15 mouse cellular contexts compared by ENCODE assay signal in the genomic region with DNA sequence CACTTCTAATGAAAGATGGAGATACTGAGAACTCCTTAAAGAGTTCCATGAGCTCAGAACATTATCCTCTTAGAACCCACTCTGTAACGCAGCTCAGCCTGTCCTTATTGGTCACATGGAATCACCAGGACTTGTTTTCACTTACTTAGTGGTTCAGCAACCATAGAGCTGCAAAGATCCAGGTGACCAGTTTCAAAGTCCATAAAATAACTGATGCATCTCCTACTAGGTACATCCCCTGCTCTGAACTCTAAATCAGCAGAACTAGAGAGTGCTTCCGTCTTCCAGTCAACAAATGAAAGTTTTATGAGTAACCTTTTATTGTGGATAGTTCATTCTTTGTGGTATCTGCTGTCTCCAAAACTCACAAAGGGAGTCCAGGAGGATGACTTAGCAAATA.
"Had no signal": no experiment of that assay in that cellular context is flagged by ENCODE, and none has a peak within 500 bp of the region (broad histone marks: within the 10 kb centered on the region; RNA-seq: fewer than 3 reads in every experiment).

No protein-coding gene starts in this region.

- H3K36me3 ChIP-seq: lung, embryonic 15.5 days; midbrain, embryonic 13.5 days; midbrain, embryonic 15.5 days; neural tube, embryonic 12.5 days; stomach, embryonic 15.5 days had no signal

- H3K4me1 ChIP-seq: lung, embryonic 15.5 days; megakaryocyte, embryonic 14.5 days; midbrain, embryonic 13.5 days; midbrain, embryonic 15.5 days; neural tube, embryonic 12.5 days; stomach, embryonic 15.5 days had no signal

- DNase-seq: lung, adult 2 months; lung, postnatal 14 days; lung, postnatal 36 days; right cerebral cortex, postnatal 14 days; thymus, adult 2 months; thymus, postnatal 25 days; thymus, postnatal 4 days had no signal

- H3K27ac ChIP-seq: lung, embryonic 15.5 days; macrophage; midbrain, embryonic 13.5 days; midbrain, embryonic 15.5 days; neural tube, embryonic 12.5 days; stomach, embryonic 15.5 days; stomach, postnatal 0 days had no signal

- H3K27me3 ChIP-seq: lung, embryonic 15.5 days; megakaryocyte, embryonic 14.5 days; midbrain, embryonic 13.5 days; midbrain, embryonic 15.5 days; neural tube, embryonic 12.5 days; stomach, embryonic 15.5 days had no signal

- H3K4me3 ChIP-seq: lung, embryonic 15.5 days; megakaryocyte, embryonic 14.5 days; midbrain, embryonic 13.5 days; midbrain, embryonic 15.5 days; neural tube, embryonic 12.5 days; stomach, embryonic 15.5 days had no signal
